Mouse (Mus musculus) neural tube, embryonic 11.5 days (tissue): ENCODE data around the gene Shank3. TPM values are rescaled to one million over a fixed set of nuclear protein-coding genes. Genes with fewer than 3 reads are reported as not detected.

Experiments
- ATAC-seq: fragments of 200-750 bp; cut with Nextera tagmentation; 2 replicates; pipeline ENCODE4 v1.8.0; 2017; ENCODE audit warnings: moderate number of reproducible peaks, mild to moderate bottlenecking, moderate TSS enrichment, moderate library complexity; ENCODE audit not compliant: insufficient read depth, low FRiP score, low TSS enrichment
- DNase-seq: peaks from one replicate; pipeline ENCODE4 v3.0.0-alpha.2; 2015; ENCODE audit warnings: low spot score
- H3K27ac ChIP-seq: fragments of 300-500 bp; sonication (generic); 2 replicates; pipeline ENCODE4 v1.5.1; 2014; ENCODE audit warnings: low read depth, mild to moderate bottlenecking, low read length
- H3K27me3 ChIP-seq: fragments of 300-500 bp; sonication (generic); 2 replicates; pipeline ENCODE4 v1.6.1; 2014; ENCODE audit warnings: mild to moderate bottlenecking, low read length, mixed read lengths; ENCODE audit not compliant: control insufficient read depth, insufficient read depth
- H3K36me3 ChIP-seq: fragments of 300-500 bp; sonication (generic); 2 replicates; pipeline ENCODE4 v1.6.1; 2014; ENCODE audit warnings: mild to moderate bottlenecking, low read length, moderate library complexity, mixed read lengths; ENCODE audit not compliant: control insufficient read depth, insufficient read depth
- H3K4me1 ChIP-seq: fragments of 300-500 bp; sonication (generic); 2 replicates; pipeline ENCODE4 v1.6.1; 2014; ENCODE audit warnings: low read length, mixed read lengths; ENCODE audit not compliant: control insufficient read depth, insufficient read depth
- H3K4me2 ChIP-seq: fragments of 300-500 bp; sonication (generic); 2 replicates; pipeline ENCODE4 v1.6.1; 2014; ENCODE audit warnings: low read depth, mild to moderate bottlenecking, moderate library complexity
- H3K4me3 ChIP-seq: fragments of 300-500 bp; sonication (generic); 2 replicates; pipeline ENCODE4 v1.5.1; 2014; ENCODE audit warnings: low read depth, low read length
- H3K9ac ChIP-seq: fragments of 300-500 bp; sonication (generic); 2 replicates; pipeline ENCODE4 v1.6.1; 2014; ENCODE audit warnings: mild to moderate bottlenecking, low read length
- H3K9me3 ChIP-seq: fragments of 300-500 bp; sonication (generic); 2 replicates; pipeline ENCODE4 v1.6.1; 2016; ENCODE audit warnings: low read length; ENCODE audit not compliant: control insufficient read depth
- WGBS: fragments of 180-500 bp; shearing (Covaris S2); extraction: QIAGEN DNeasy Blood & Tissue Kit; methylation state at CpG from one replicate; pipeline ENCODE4 v1.1.7; 2014; 5-methylcytosine and 5-hydroxymethylcytosine counted together
- polyA plus RNA-seq: library from polyadenylated mRNA; unstranded; fragments of >200 nt; fragmentation: Nextera tagmentation; extraction: Ambion mirVana; gene quantifications from 2 replicates; pipeline ENCODE4 v1.2.1, GENCODE M21; 2014

Shank3 gene
- polyA plus RNA-seq, 1 experiment from 2014 or later, result 3.0 TPM

GRCm38 (mm10) chr15:89488182-89488581, 11.2 kb upstream of the Shank3 start:
- H3K4me2 ChIP-seq, result no peak overlapping the region
- no peaks in the 10 kb centered on the region for H3K27me3 ChIP-seq
- ATAC-seq (no peak), DNase-seq (no peak)
- no peaks in the 10 kb centered on the region for H3K9me3 ChIP-seq
- no peak overlapping the region for H3K27ac ChIP-seq
- no peaks in the 10 kb centered on the region for H3K4me1 ChIP-seq
- H3K4me3 ChIP-seq, result no peak overlapping the region
- H3K9ac ChIP-seq, result no peak overlapping the region
- no peaks in the 10 kb centered on the region for H3K36me3 ChIP-seq
- 85% methylated on average over 12 of the region's 12 CpGs for WGBS

DNA sequence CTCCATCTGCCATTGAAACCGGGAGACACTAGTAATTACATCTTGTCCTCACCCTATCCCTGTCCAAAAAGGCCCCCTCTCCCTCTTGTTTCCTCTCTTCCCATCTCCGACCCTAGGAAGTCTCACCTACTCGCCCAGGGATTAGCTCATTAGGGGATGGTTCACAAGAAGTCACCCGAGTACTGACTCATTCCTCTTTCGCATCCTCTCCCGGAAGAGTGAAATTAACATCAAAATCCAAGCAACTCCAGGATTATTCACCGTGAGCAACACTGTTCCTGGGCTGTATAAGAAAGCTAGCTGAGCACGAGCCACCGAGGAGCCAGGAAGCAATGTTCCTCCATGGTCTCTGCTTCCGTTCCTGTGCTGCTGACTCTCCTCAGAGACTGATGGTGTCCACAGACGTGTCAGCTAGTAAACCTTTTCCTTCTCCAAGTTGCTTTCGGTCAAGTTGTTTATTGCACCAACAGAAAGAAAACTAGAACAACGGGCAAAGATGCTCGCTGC, 10.8 kb upstream of the Shank3 start:
- H3K4me2 ChIP-seq, result no peak overlapping the region
- DNase-seq (no peak), ATAC-seq (no peak)
- H3K4me1 ChIP-seq, result no peaks in the 10 kb centered on the region
- no peaks in the 10 kb centered on the region for H3K36me3 ChIP-seq
- H3K9me3 ChIP-seq, result no peaks in the 10 kb centered on the region
- no peak overlapping the region for H3K4me3 ChIP-seq
- H3K27ac ChIP-seq, result no peak overlapping the region
- H3K27me3 ChIP-seq, result no peaks in the 10 kb centered on the region
- no peak overlapping the region for H3K9ac ChIP-seq
- WGBS, result 53% methylated on average over 14 of the region's 14 CpGs

DNA sequence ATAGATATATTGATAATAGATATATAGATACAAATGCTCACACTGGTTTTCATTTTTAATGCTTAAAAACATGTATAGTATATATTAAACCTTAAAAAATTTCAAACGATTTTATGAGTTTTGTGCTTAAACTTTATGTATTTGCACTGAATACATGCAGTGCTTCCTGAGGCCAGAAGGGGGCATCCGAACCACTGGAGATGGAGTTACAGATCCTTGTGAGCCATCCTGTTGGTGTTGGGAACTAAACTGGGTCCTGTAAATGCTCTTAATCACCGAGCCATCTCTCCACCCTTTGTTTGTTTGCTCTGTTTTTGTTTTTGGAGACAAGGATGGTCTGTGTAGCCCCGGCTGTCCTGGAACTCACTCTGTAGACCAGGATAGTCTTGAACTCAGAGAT, 4.5 kb upstream of the Shank3 start:
- H3K9ac ChIP-seq, result no peak overlapping the region
- no peak for ATAC-seq
- H3K4me1 ChIP-seq, result peaks cover 7% of the 10 kb centered on the region
- H3K9me3 ChIP-seq, result no peaks in the 10 kb centered on the region
- no peak overlapping the region for H3K4me2 ChIP-seq
- DNase-seq, result no peak
- peaks cover 16% of the 10 kb centered on the region for H3K27me3 ChIP-seq
- no peaks in the 10 kb centered on the region for H3K36me3 ChIP-seq
- 80% methylated on average over 4 of the region's 4 CpGs for WGBS
- H3K27ac ChIP-seq, result no peak overlapping the region
- H3K4me3 ChIP-seq, result no peak overlapping the region

- ATAC-seq, result no peak
- Histone ChIP-seq H3K27ac (no peak overlapping the region), H3K9me3 (no peaks in the 10 kb centered on the region), H3K36me3 (no peaks in the 10 kb centered on the region), H3K9ac (no peak overlapping the region; the same call in 1 of the 2 replicates), H3K27me3 (peaks cover 16% of the 10 kb centered on the region), H3K4me3 (no peak overlapping the region), H3K4me1 (peaks cover 7% of the 10 kb centered on the region), H3K4me2 (no peak overlapping the region)
- 37% methylated on average over 4 of the region's 4 CpGs for WGBS
- DNase-seq, result no peak
Observed at GRCm38 (mm10) chr15:89496131-89496530, 3.3 kb upstream of the Shank3 start.

DNA sequence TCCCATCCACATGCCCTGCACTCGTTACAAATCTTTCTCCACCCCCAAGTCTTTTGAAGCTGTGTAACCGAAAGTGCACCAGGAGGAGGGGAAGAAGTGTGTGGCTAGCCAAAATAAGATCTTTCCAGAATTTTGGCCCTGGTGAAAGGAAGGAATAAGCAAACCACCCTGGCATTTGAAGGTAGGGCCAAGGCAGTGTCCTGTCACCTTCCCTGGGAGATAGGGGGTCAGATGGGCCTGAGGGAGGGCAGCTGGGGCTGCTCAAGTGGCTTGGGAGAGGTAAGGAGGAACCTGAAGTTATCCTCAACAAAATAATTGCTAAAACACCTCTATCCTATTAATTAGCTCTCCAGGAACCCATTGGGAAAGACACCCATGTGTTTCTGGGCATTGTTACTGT, 2.6 kb upstream of the Shank3 start:
- no peak for ATAC-seq
- no peak overlapping the region for H3K27ac ChIP-seq
- no peaks in the 10 kb centered on the region for H3K9me3 ChIP-seq
- H3K9ac ChIP-seq, result no peak overlapping the region
- no peak overlapping the region for H3K4me2 ChIP-seq
- no peak overlapping the region for H3K4me3 ChIP-seq
- peaks cover 16% of the 10 kb centered on the region for H3K27me3 ChIP-seq
- WGBS, result 28% methylated on average over 2 of the region's 2 CpGs
- H3K36me3 ChIP-seq, result no peaks in the 10 kb centered on the region
- no peak for DNase-seq
- H3K4me1 ChIP-seq, result peaks cover 7% of the 10 kb centered on the region

- H3K4me1 ChIP-seq, result peaks cover 7% of the 10 kb centered on the region
- H3K9ac ChIP-seq, result no peak overlapping the region; the same call in 1 of the 2 replicates
- no peak overlapping the region for H3K27ac ChIP-seq
- DNase-seq (peak; percentile 25), ATAC-seq (no peak)
- H3K4me2 ChIP-seq, result no peak overlapping the region
- H3K36me3 ChIP-seq, result no peaks in the 10 kb centered on the region
- H3K27me3 ChIP-seq, result peaks cover 16% of the 10 kb centered on the region
- 31% methylated on average over 4 of the region's 4 CpGs for WGBS
- no peaks in the 10 kb centered on the region for H3K9me3 ChIP-seq
- H3K4me3 ChIP-seq, result no peak overlapping the region
Observed at GRCm38 (mm10) chr15:89497391-89498048, 1.9 kb upstream of the Shank3 start.

GRCm38 (mm10) chr15:89498049-89498960, 1.1 kb upstream of the Shank3 start:
- WGBS, result 3% methylated on average over 38 of the region's 41 CpGs
- peaks cover 7% of the 10 kb centered on the region for H3K4me1 ChIP-seq
- H3K9ac ChIP-seq, result peak overlapping the region; percentile 39; the same call in 1 of the 2 replicates
- H3K36me3 ChIP-seq, result no peaks in the 10 kb centered on the region; the same call in 1 of the 2 replicates
- peak overlapping the region; percentile 84 for H3K4me3 ChIP-seq
- ATAC-seq, result no peak
- no peaks in the 10 kb centered on the region for H3K9me3 ChIP-seq
- H3K4me2 ChIP-seq, result peak overlapping the region; percentile 65
- peak; percentile 44 for DNase-seq
- peaks cover 16% of the 10 kb centered on the region for H3K27me3 ChIP-seq
- no peak overlapping the region for H3K27ac ChIP-seq

GRCm38 (mm10) chr15:89499784-89500220, 379 bp downstream of the Shank3 start:
- H3K9me3 ChIP-seq, result no peaks in the 10 kb centered on the region
- peak; percentile 87 for DNase-seq
- H3K4me2 ChIP-seq, result peak overlapping the region; percentile 65
- peak; percentile 76 for ATAC-seq
- WGBS, result 0% methylated on average over 22 of the region's 60 CpGs
- peaks cover 7% of the 10 kb centered on the region for H3K4me1 ChIP-seq
- H3K27me3 ChIP-seq, result peaks cover 16% of the 10 kb centered on the region
- no peaks in the 10 kb centered on the region; the same call in 1 of the 2 replicates for H3K36me3 ChIP-seq
- peak overlapping the region; percentile 63; the same call in 1 of the 2 replicates for H3K27ac ChIP-seq
- peak overlapping the region; percentile 86 for H3K9ac ChIP-seq
- peak overlapping the region; percentile 84 for H3K4me3 ChIP-seq
